Mouse (Mus musculus): ENCODE data around the gene Rcor3. TPM values are rescaled to one million over a fixed set of nuclear protein-coding genes. Genes with fewer than 3 reads are reported as not detected.

Rcor3 gene
- total RNA-seq, 2 experiments from 2014 or later, result 30.5 to 30.6 TPM

GRCm38 (mm10) chr1:192095626-192096025 is 42.2 kb downstream of the Rcor3 start:
- intact Hi-C loops (cut with DNase I), result no loop called here
- DNase-seq (ENCODE audit: low spot score in 2 of 2), result no peak

- DNase-seq (ENCODE audit: low spot score in 2 of 2), result no peak
- intact Hi-C loops (cut with DNase I), result no loop called here
Observed at GRCm38 (mm10) chr1:192094451-192095170, 43.3 kb downstream of the Rcor3 start.

- intact Hi-C loops (cut with DNase I), result loop anchor here (1.0 to 2.0 kb wide), 2 partner anchors 128 to 258 kb away; no protein-coding TSS in a partner anchor
- DNase-seq (ENCODE audit: low spot score in 2 of 2), result peak; percentile 76 to 84
Observed at GRCm38 (mm10) chr1:192092879-192093660, 44.8 kb downstream of the Rcor3 start.

- peak; percentile 91 for DNase-seq (ENCODE audit: low spot score in 2 of 2)
- intact Hi-C loops (cut with DNase I), result loop anchor here (2.0 kb wide), 1 partner anchor 257 kb away; no protein-coding TSS in a partner anchor
Observed at GRCm38 (mm10) chr1:192091806-192092772, 45.8 kb downstream of the Rcor3 start, which contains the start of gene Traf5. Traf5 (minus strand) TSS chr1:192092559.

GRCm38 (mm10) chr1:192090689-192091567 is 46.9 kb downstream of the Rcor3 start:
- DNase-seq (ENCODE audit: low spot score in 2 of 2), result no peak
- intact Hi-C loops (cut with DNase I), result no loop called here

- DNase-seq (ENCODE audit: low spot score in 2 of 2), result no peak
- intact Hi-C loops (cut with DNase I), result no loop called here
Observed at GRCm38 (mm10) chr1:192090281-192090680, 47.6 kb downstream of the Rcor3 start.

GRCm38 (mm10) chr1:192089208-192090166 is 48.4 kb downstream of the Rcor3 start:
- no peak for DNase-seq (ENCODE audit: low spot score in 2 of 2)
- intact Hi-C loops (cut with DNase I), result no loop called here

- intact Hi-C loops (cut with DNase I), result no loop called here
- no peak for DNase-seq (ENCODE audit: low spot score in 2 of 2)
Observed at GRCm38 (mm10) chr1:192088011-192088410, 49.9 kb downstream of the Rcor3 start.

- intact Hi-C loops (cut with DNase I), result no loop called here
- DNase-seq (ENCODE audit: low spot score in 2 of 2), result no peak
Observed at GRCm38 (mm10) chr1:192087098-192087497, 50.8 kb downstream of the Rcor3 start.

- intact Hi-C loops (cut with DNase I), result no loop called here
- DNase-seq (ENCODE audit: low spot score in 2 of 2), result no peak
Observed at GRCm38 (mm10) chr1:192086279-192087037, 51.4 kb downstream of the Rcor3 start.

- intact Hi-C loops (cut with DNase I), result no loop called here
- no peak for DNase-seq (ENCODE audit: low spot score in 2 of 2)
Observed at GRCm38 (mm10) chr1:192085218-192085617, 52.6 kb downstream of the Rcor3 start.

GRCm38 (mm10) chr1:192082646-192083045 is 55.2 kb downstream of the Rcor3 start:
- intact Hi-C loops (cut with DNase I), result no loop called here
- DNase-seq (ENCODE audit: low spot score in 2 of 2), result no peak

GRCm38 (mm10) chr1:192081129-192081528 is 56.7 kb downstream of the Rcor3 start:
- intact Hi-C loops (cut with DNase I), result no loop called here
- no peak for DNase-seq (ENCODE audit: low spot score in 2 of 2)

GRCm38 (mm10) chr1:192079121-192079520 is 58.7 kb downstream of the Rcor3 start:
- intact Hi-C loops (cut with DNase I), result no loop called here
- no peak for DNase-seq (ENCODE audit: low spot score in 2 of 2)

- intact Hi-C loops (cut with DNase I), result no loop called here
- no peak for DNase-seq (ENCODE audit: low spot score in 2 of 2)
Observed at GRCm38 (mm10) chr1:192078406-192078805, 59.5 kb downstream of the Rcor3 start.

- intact Hi-C loops (cut with DNase I), result no loop called here
- DNase-seq (ENCODE audit: low spot score in 2 of 2), result no peak
Observed at GRCm38 (mm10) chr1:192076796-192077535, 60.9 kb downstream of the Rcor3 start.

Data from left cerebral cortex, postnatal 36 days (tissue).